Mouse (Mus musculus): ENCODE results near the gene Gpr142. TPM values are rescaled to one million over a fixed set of nuclear protein-coding genes. Genes with fewer than 3 reads are reported as not detected.

Gene Gpr142
- polyA plus RNA-seq, 1 experiment from 2014 or later, result not detected

DNA sequence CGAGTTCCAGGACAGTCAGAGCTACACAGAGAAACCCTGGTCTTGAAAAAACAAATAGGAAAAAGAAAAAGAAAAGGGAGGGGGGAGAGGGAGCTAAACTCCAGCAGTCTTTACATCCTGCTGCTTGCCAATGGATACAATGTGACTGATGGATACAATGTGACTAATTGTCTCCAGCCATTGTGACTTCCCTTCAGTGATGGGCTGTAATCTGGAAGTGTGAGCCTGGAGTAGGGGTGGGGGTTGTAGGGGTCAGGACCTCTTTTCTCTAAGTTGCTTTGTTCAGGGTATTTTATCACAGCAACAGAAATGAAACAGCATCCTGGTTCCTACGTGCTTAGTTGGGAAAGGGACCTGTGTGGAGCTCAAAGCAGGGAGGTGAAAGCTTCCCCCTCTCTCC, 20.4 kb downstream of the Gpr142 start:
- H3K27ac ChIP-seq (replicated peaks; ENCODE audit: low read depth, low read length), result no peak overlapping the region
- H3K36me3 ChIP-seq (ENCODE audit: control insufficient read depth, insufficient read depth, low read length), result no peaks in the 10 kb centered on the region
- DNase-seq (no peak), ATAC-seq (ENCODE audit: low FRiP score, low TSS enrichment) (no peak)
- peaks cover 8% of the 10 kb centered on the region; the same call in 1 of the 2 replicates for H3K4me1 ChIP-seq (ENCODE audit: control insufficient read depth, insufficient read depth, low read length)
- WGBS, result 25% methylated on average over 2 of the region's 2 CpGs
- H3K27me3 ChIP-seq (ENCODE audit: control insufficient read depth, insufficient read depth, low read length), result no peaks in the 10 kb centered on the region
- H3K9me3 ChIP-seq (ENCODE audit: control insufficient read depth, low read length), result no peaks in the 10 kb centered on the region
- H3K4me2 ChIP-seq (ENCODE audit: low read length), result no peak overlapping the region
- no peak overlapping the region for H3K9ac ChIP-seq (replicated peaks; ENCODE audit: low read length)
- no peak overlapping the region for H3K4me3 ChIP-seq (replicated peaks; ENCODE audit: low read depth, low read length)

DNA sequence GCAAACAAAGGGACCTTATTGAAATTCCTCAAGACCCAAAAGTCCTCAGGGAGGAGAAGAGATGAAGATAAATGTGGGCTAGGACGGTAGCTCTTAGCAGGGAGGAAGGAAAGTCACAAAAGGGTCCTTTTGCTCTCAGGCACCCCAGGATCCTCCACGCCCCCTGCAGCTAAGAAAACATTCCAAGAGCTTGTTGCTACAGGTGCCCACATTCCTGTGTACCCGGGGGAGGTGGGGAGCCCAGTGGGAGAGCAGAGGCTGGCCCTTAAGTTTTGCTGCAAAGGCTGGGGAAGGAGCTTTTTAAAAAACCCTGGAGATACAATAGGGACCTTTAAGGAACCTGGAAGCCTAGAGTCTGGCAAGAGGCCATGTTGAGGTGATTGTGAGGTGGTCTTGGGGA, 21.7 kb downstream of the Gpr142 start:
- WGBS, result 48% methylated on average over 3 of the region's 3 CpGs
- Histone ChIP-seq H3K4me2 (ENCODE audit: low read length) (no peak overlapping the region), H3K27me3 (ENCODE audit: control insufficient read depth, insufficient read depth, low read length) (no peaks in the 10 kb centered on the region), H3K4me3 (replicated peaks; ENCODE audit: low read depth, low read length) (no peak overlapping the region), H3K36me3 (ENCODE audit: control insufficient read depth, insufficient read depth, low read length) (no peaks in the 10 kb centered on the region), H3K9ac (replicated peaks; ENCODE audit: low read length) (no peak overlapping the region), H3K4me1 (ENCODE audit: control insufficient read depth, insufficient read depth, low read length) (peaks cover 8% of the 10 kb centered on the region; the same call in 1 of the 2 replicates), H3K27ac (replicated peaks; ENCODE audit: low read depth, low read length) (no peak overlapping the region), H3K9me3 (ENCODE audit: control insufficient read depth, low read length) (no peaks in the 10 kb centered on the region)
- ATAC-seq (ENCODE audit: low FRiP score, low TSS enrichment) (no peak), DNase-seq (no peak)

- Histone ChIP-seq H3K27me3 (ENCODE audit: control insufficient read depth, insufficient read depth, low read length) (no peaks in the 10 kb centered on the region), H3K27ac (replicated peaks; ENCODE audit: low read depth, low read length) (no peak overlapping the region), H3K4me2 (ENCODE audit: low read length) (no peak overlapping the region), H3K9ac (replicated peaks; ENCODE audit: low read length) (no peak overlapping the region), H3K4me1 (ENCODE audit: control insufficient read depth, insufficient read depth, low read length) (peaks cover 8% of the 10 kb centered on the region; the same call in 1 of the 2 replicates), H3K4me3 (replicated peaks; ENCODE audit: low read depth, low read length) (no peak overlapping the region), H3K36me3 (ENCODE audit: control insufficient read depth, insufficient read depth, low read length) (no peaks in the 10 kb centered on the region), H3K9me3 (ENCODE audit: control insufficient read depth, low read length) (no peaks in the 10 kb centered on the region)
- ATAC-seq (ENCODE audit: low FRiP score, low TSS enrichment), result no peak
- no peak for DNase-seq
- 77% methylated on average over 1 of the region's 1 CpGs for WGBS
Measured at GRCm38 (mm10) chr11:114821325-114821724, 22.6 kb downstream of the Gpr142 start.

- Histone ChIP-seq H3K9ac (replicated peaks; ENCODE audit: low read length) (no peak overlapping the region), H3K27me3 (ENCODE audit: control insufficient read depth, insufficient read depth, low read length) (no peaks in the 10 kb centered on the region), H3K36me3 (ENCODE audit: control insufficient read depth, insufficient read depth, low read length) (no peaks in the 10 kb centered on the region), H3K9me3 (ENCODE audit: control insufficient read depth, low read length) (no peaks in the 10 kb centered on the region), H3K4me2 (ENCODE audit: low read length) (no peak overlapping the region), H3K27ac (replicated peaks; ENCODE audit: low read depth, low read length) (no peak overlapping the region; the same call in 1 of the 2 replicates), H3K4me1 (ENCODE audit: control insufficient read depth, insufficient read depth, low read length) (peaks cover 8% of the 10 kb centered on the region; the same call in 1 of the 2 replicates), H3K4me3 (replicated peaks; ENCODE audit: low read depth, low read length) (no peak overlapping the region)
- ATAC-seq (ENCODE audit: low FRiP score, low TSS enrichment) (no peak), DNase-seq (peak; percentile 65)
- WGBS, result 58% methylated on average over 12 of the region's 12 CpGs
Measured at GRCm38 (mm10) chr11:114822727-114823126, 24.0 kb downstream of the Gpr142 start.

DNA sequence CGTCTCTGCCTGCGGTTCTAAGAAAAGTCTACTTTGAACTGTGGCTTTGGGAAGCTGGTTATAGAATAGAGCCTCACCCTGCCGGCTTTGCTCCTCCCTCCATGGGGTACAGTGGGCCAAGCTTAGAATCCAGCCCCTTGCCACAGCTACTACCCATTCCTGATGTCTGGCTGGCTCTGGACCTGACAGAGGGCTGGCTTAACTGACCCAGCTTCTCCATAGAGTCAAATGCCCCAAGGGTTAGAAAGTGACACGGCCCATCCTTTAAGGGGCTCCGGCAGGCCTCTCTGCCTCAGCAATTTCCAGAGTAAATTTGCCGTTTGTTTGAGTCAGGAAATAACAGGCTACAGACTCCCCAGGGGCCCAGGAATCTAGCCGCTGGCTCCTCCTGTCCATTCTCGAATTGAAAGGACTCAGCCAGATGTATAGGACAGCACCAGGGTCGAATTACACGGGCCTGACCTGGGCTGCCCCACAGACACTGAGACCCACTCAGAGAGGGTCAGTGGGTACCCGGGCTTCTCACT, 24.5 kb downstream of the Gpr142 start:
- Histone ChIP-seq H3K4me2 (ENCODE audit: low read length) (no peak overlapping the region), H3K4me3 (replicated peaks; ENCODE audit: low read depth, low read length) (no peak overlapping the region), H3K27me3 (ENCODE audit: control insufficient read depth, insufficient read depth, low read length) (no peaks in the 10 kb centered on the region), H3K9ac (replicated peaks; ENCODE audit: low read length) (no peak overlapping the region), H3K27ac (replicated peaks; ENCODE audit: low read depth, low read length) (no peak overlapping the region; the same call in 1 of the 2 replicates), H3K9me3 (ENCODE audit: control insufficient read depth, low read length) (no peaks in the 10 kb centered on the region), H3K4me1 (ENCODE audit: control insufficient read depth, insufficient read depth, low read length) (peaks cover 8% of the 10 kb centered on the region; the same call in 1 of the 2 replicates), H3K36me3 (ENCODE audit: control insufficient read depth, insufficient read depth, low read length) (no peaks in the 10 kb centered on the region)
- 2% methylated on average over 11 of the region's 11 CpGs for WGBS
- no peak; the same call in 1 of the 2 replicates for ATAC-seq (ENCODE audit: low FRiP score, low TSS enrichment)
- peak; percentile 56 for DNase-seq

- no peak overlapping the region for H3K27ac ChIP-seq (replicated peaks; ENCODE audit: low read depth, low read length)
- WGBS, result 60% methylated on average over 5 of the region's 5 CpGs
- ATAC-seq (ENCODE audit: low FRiP score, low TSS enrichment) (no peak), DNase-seq (no peak)
- no peaks in the 10 kb centered on the region for H3K36me3 ChIP-seq (ENCODE audit: control insufficient read depth, insufficient read depth, low read length)
- no peak overlapping the region for H3K9ac ChIP-seq (replicated peaks; ENCODE audit: low read length)
- no peak overlapping the region for H3K4me2 ChIP-seq (ENCODE audit: low read length)
- no peak overlapping the region for H3K4me3 ChIP-seq (replicated peaks; ENCODE audit: low read depth, low read length)
- H3K9me3 ChIP-seq (ENCODE audit: control insufficient read depth, low read length), result no peaks in the 10 kb centered on the region
- no peaks in the 10 kb centered on the region for H3K27me3 ChIP-seq (ENCODE audit: control insufficient read depth, insufficient read depth, low read length)
- H3K4me1 ChIP-seq (ENCODE audit: control insufficient read depth, insufficient read depth, low read length), result peaks cover 16% of the 10 kb centered on the region
Measured at GRCm38 (mm10) chr11:114826686-114827085, 28.0 kb downstream of the Gpr142 start.

DNA sequence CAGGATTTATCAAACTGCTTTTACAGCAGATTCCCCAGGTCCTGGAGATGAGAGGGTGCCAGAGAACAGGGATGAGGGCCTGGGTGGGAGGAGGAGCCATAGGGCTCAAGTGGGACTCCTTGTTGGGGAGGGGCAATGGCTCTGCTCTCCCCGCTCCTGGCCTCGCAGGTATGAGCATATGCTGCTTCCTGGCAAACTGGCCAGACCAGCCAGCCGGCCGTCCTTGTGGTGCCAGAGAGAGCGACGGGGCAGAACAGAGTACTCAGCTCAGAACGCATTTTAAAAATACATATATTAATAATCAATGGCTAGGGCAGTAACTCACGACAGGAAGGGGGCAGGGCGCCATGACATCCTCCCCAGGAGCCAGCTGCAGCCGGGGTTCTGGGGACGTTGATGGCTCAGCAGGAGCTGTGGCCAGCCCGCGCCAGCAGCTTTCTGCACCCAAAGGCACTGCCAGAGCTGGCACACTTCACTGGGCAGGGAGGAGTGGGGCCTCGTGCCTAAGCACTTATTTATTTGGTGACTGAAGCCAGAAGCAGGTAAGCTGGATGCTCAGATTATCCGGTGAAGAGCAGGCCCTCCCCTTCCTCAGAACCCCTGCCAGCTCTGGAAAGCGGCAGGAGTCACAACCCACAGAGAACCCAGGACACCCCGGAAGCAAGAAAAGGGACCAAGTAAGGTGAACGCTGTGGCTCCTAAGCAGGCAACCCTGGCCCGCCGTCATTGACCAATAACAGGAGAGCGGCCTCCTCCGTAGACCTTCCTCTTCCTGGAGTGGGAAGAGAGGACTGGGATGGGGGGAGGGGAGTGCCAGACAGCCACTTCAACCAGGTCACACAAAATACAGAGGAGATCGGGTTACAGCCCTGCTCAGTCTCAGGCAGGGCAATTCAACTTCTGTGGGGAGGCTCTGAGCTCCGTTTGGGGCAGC, 31.0 kb downstream of the Gpr142 start:
- no peaks in the 10 kb centered on the region for H3K27me3 ChIP-seq (ENCODE audit: control insufficient read depth, insufficient read depth, low read length)
- H3K4me3 ChIP-seq (replicated peaks; ENCODE audit: low read depth, low read length), result peak overlapping the region; percentile 5; the same call in 1 of the 2 replicates
- ATAC-seq (ENCODE audit: low FRiP score, low TSS enrichment) (no peak), DNase-seq (peak; percentile 47)
- H3K9ac ChIP-seq (replicated peaks; ENCODE audit: low read length), result peak overlapping the region; percentile 31
- no peak overlapping the region for H3K27ac ChIP-seq (replicated peaks; ENCODE audit: low read depth, low read length)
- WGBS, result 9% methylated on average over 24 of the region's 24 CpGs
- H3K4me2 ChIP-seq (ENCODE audit: low read length), result peak overlapping the region; percentile 50
- no peaks in the 10 kb centered on the region for H3K9me3 ChIP-seq (ENCODE audit: control insufficient read depth, low read length)
- H3K36me3 ChIP-seq (ENCODE audit: control insufficient read depth, insufficient read depth, low read length), result no peaks in the 10 kb centered on the region
- H3K4me1 ChIP-seq (ENCODE audit: control insufficient read depth, insufficient read depth, low read length), result peaks cover 8% of the 10 kb centered on the region

GRCm38 (mm10) chr11:114830433-114830773, 31.7 kb downstream of the Gpr142 start:
- ATAC-seq (ENCODE audit: low FRiP score, low TSS enrichment) (no peak), DNase-seq (no peak)
- Histone ChIP-seq H3K4me2 (ENCODE audit: low read length) (peak overlapping the region; percentile 50), H3K27ac (replicated peaks; ENCODE audit: low read depth, low read length) (no peak overlapping the region), H3K4me1 (ENCODE audit: control insufficient read depth, insufficient read depth, low read length) (peaks cover 8% of the 10 kb centered on the region), H3K9ac (replicated peaks; ENCODE audit: low read length) (no peak overlapping the region), H3K9me3 (ENCODE audit: control insufficient read depth, low read length) (no peaks in the 10 kb centered on the region), H3K4me3 (replicated peaks; ENCODE audit: low read depth, low read length) (no peak overlapping the region), H3K27me3 (ENCODE audit: control insufficient read depth, insufficient read depth, low read length) (no peaks in the 10 kb centered on the region), H3K36me3 (ENCODE audit: control insufficient read depth, insufficient read depth, low read length) (no peaks in the 10 kb centered on the region)
- WGBS, result 21% methylated on average over 8 of the region's 8 CpGs
